Mouse (Mus musculus): ENCODE measurements around the gene Lrrtm4. TPM values are rescaled to one million over a fixed set of nuclear protein-coding genes. Genes with fewer than 3 reads are reported as not detected.

Lrrtm4 gene
- polyA plus RNA-seq, 1 experiment from 2014 or later = 4.1 TPM

DNA sequence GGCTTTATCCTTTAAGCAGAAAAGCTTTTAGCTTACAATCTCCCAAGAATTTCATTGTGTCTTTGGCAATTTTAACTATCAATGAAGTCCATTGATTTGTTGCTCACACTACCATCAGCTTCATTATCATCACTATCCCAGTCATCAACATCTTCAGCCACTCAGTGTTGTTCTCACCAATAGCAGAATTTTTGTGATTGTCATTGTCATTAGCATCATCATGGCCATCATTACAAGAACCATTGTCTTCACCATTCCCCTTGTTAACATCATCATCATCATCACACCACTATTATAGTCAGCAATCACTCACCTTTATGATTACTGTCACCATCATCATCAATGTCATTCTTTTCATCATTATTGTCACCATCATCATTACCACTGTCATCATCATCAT lies 344.9 kb downstream of the Lrrtm4 start:
- Histone ChIP-seq H3K9ac (ENCODE audit: low read length) (no peak overlapping the region), H3K4me1 (ENCODE audit: control insufficient read depth, insufficient read depth, low read length) (no peaks in the 10 kb centered on the region), H3K4me2 (no peak overlapping the region), H3K4me3 (ENCODE audit: low read depth, low read length) (no peak overlapping the region), H3K9me3 (ENCODE audit: control insufficient read depth, low read length) (no peaks in the 10 kb centered on the region), H3K36me3 (ENCODE audit: control insufficient read depth, insufficient read depth, low read length) (no peaks in the 10 kb centered on the region), H3K27me3 (ENCODE audit: control insufficient read depth, insufficient read depth, low read length) (no peaks in the 10 kb centered on the region), H3K27ac (ENCODE audit: low read depth, low read length) (no peak overlapping the region)
- DNase-seq (ENCODE audit: low spot score, missing footprints) (no peak), ATAC-seq (ENCODE audit: low FRiP score) (no peak)

DNA sequence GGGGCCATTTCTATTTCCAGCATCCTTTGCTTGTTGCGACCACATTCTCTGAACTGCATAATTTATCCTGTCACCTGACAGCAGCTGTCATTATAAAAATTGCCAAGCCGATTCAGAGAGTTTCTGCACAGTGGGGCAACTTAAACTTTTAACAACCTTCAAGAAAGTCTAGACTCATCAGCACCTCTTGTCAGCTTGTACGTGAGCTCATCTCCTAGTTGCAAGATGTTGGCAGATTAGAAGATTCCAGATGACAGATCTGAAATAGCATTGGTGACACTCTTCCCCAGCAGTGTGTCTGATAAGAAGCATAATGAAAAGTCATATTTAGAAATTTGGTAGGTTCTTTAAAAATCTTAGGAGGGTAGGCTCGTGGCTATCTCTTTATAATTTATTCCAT lies 347.9 kb downstream of the Lrrtm4 start:
- ATAC-seq (ENCODE audit: low FRiP score) = no peak
- Histone ChIP-seq H3K4me1 (ENCODE audit: control insufficient read depth, insufficient read depth, low read length) (no peaks in the 10 kb centered on the region), H3K4me2 (no peak overlapping the region), H3K27ac (ENCODE audit: low read depth, low read length) (no peak overlapping the region), H3K4me3 (ENCODE audit: low read depth, low read length) (no peak overlapping the region), H3K27me3 (ENCODE audit: control insufficient read depth, insufficient read depth, low read length) (no peaks in the 10 kb centered on the region), H3K9ac (ENCODE audit: low read length) (no peak overlapping the region), H3K9me3 (ENCODE audit: control insufficient read depth, low read length) (no peaks in the 10 kb centered on the region), H3K36me3 (ENCODE audit: control insufficient read depth, insufficient read depth, low read length) (no peaks in the 10 kb centered on the region)
- 89% methylated on average over 4 of the region's 4 CpGs for WGBS
- no peak for DNase-seq (ENCODE audit: low spot score, missing footprints)

DNA sequence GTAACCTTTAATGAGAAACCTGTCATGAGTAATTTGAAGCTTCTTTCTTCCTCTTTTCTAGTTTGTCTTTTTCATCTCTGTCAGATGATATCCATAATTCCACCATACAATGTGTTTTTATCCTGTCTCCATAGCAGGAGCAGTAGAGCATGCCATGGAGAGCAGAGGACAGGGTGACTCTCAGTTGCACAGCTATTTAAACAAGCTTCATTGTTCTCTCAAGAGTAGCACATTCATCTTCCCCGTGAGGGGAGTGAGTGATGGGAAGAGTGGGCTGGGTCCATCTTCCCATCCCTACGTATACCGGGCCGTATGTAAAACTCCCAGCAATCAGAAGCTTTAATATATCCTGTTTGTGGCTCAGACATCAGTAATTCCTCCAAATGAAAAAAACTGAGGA lies 370.9 kb downstream of the Lrrtm4 start:
- no peak overlapping the region for H3K4me3 ChIP-seq (ENCODE audit: low read depth, low read length)
- H3K36me3 ChIP-seq (ENCODE audit: control insufficient read depth, insufficient read depth, low read length) = no peaks in the 10 kb centered on the region
- H3K4me2 ChIP-seq = no peak overlapping the region
- peak; percentile 84 for ATAC-seq (ENCODE audit: low FRiP score)
- H3K27me3 ChIP-seq (ENCODE audit: control insufficient read depth, insufficient read depth, low read length) = no peaks in the 10 kb centered on the region
- no peak overlapping the region for H3K27ac ChIP-seq (ENCODE audit: low read depth, low read length)
- WGBS = 38% methylated on average over 4 of the region's 4 CpGs
- no peaks in the 10 kb centered on the region for H3K4me1 ChIP-seq (ENCODE audit: control insufficient read depth, insufficient read depth, low read length)
- no peak overlapping the region for H3K9ac ChIP-seq (ENCODE audit: low read length)
- DNase-seq (ENCODE audit: low spot score, missing footprints) = no peak
- no peaks in the 10 kb centered on the region for H3K9me3 ChIP-seq (ENCODE audit: control insufficient read depth, low read length)

DNA sequence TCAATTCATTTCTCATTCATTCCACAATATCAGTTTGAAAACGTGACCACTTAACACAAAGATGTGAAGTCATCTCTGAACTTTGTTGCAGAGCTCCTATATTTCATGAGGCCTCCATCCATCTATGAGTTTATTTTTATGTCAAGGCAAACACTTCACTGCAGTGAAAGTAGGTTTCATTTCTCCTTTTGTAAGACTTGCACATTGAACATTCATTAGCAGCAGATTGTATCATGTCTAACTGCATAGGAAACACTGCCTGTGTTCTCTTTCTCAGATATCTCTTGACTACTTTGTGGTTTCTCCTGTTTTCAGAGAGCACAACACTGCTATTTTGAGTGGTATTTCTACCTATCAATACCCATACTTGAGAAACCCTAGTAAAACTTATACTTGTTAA lies 388.1 kb downstream of the Lrrtm4 start:
- ATAC-seq (ENCODE audit: low FRiP score) = no peak
- H3K4me3 ChIP-seq (ENCODE audit: low read depth, low read length) = no peak overlapping the region
- H3K4me1 ChIP-seq (ENCODE audit: control insufficient read depth, insufficient read depth, low read length) = no peaks in the 10 kb centered on the region

DNA sequence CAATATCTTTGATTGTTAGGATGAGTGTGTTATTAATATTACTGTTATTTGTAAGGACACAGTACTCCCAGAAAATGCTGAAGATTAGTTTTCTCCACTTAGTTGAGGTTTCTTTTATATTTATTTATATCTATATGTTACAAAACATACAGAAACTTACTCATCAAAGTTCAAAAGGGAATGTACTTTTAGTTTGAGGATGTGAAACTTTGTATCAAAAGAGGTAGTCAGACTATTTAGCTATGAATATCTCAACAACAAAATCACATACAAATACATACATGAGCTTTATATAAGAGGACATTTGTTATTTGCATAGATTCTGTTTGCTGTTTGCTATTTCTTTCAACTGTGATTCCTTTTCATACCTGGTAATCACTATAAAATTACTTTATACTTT lies 421.5 kb downstream of the Lrrtm4 start:
- ATAC-seq (ENCODE audit: low FRiP score) = no peak
- no peak overlapping the region for H3K9ac ChIP-seq (ENCODE audit: low read length)
- no peaks in the 10 kb centered on the region for H3K9me3 ChIP-seq (ENCODE audit: control insufficient read depth, low read length)
- H3K36me3 ChIP-seq (ENCODE audit: control insufficient read depth, insufficient read depth, low read length) = no peaks in the 10 kb centered on the region
- no peak overlapping the region for H3K27ac ChIP-seq (ENCODE audit: low read depth, low read length)
- no peak for DNase-seq (ENCODE audit: low spot score, missing footprints)
- H3K4me2 ChIP-seq = no peak overlapping the region
- H3K4me1 ChIP-seq (ENCODE audit: control insufficient read depth, insufficient read depth, low read length) = no peaks in the 10 kb centered on the region
- no peak overlapping the region for H3K4me3 ChIP-seq (ENCODE audit: low read depth, low read length)
- no peaks in the 10 kb centered on the region for H3K27me3 ChIP-seq (ENCODE audit: control insufficient read depth, insufficient read depth, low read length)

More for the DNA sequence above, 388.1 kb downstream of the Lrrtm4 start:
- Histone ChIP-seq H3K27me3 (ENCODE audit: control insufficient read depth, insufficient read depth, low read length) (no peaks in the 10 kb centered on the region), H3K9me3 (ENCODE audit: control insufficient read depth, low read length) (no peaks in the 10 kb centered on the region), H3K4me2 (no peak overlapping the region), H3K36me3 (ENCODE audit: control insufficient read depth, insufficient read depth, low read length) (no peaks in the 10 kb centered on the region), H3K27ac (ENCODE audit: low read depth, low read length) (no peak overlapping the region), H3K9ac (ENCODE audit: low read length) (no peak overlapping the region)
- no peak for DNase-seq (ENCODE audit: low spot score, missing footprints)
- 74% methylated on average over 1 of the region's 1 CpGs for WGBS

DNA sequence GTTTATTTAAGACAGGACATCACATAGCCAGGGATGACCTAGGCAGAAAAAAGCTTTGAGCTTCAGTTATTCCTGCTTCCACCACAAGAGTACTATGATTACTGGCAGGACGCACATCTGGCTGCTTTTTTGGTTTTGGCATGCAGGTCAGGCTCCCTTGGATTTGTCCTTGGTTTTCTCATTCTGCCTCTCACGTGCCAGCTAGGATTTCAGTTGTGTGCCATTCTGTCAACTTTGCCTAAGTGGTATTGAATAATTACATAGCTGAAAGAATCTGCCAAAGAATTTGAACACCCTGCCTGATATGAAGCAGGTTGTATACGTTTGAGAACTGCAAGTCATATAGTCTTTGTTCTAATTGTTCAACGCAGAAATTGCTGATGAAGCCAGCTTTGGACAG lies 451.9 kb downstream of the Lrrtm4 start:
- Histone ChIP-seq H3K27ac (ENCODE audit: low read depth, low read length) (no peak overlapping the region), H3K4me2 (no peak overlapping the region), H3K9me3 (ENCODE audit: control insufficient read depth, low read length) (no peaks in the 10 kb centered on the region), H3K36me3 (ENCODE audit: control insufficient read depth, insufficient read depth, low read length) (no peaks in the 10 kb centered on the region), H3K9ac (ENCODE audit: low read length) (no peak overlapping the region), H3K4me1 (ENCODE audit: control insufficient read depth, insufficient read depth, low read length) (no peaks in the 10 kb centered on the region), H3K27me3 (ENCODE audit: control insufficient read depth, insufficient read depth, low read length) (no peaks in the 10 kb centered on the region), H3K4me3 (ENCODE audit: low read depth, low read length) (no peak overlapping the region)
- DNase-seq (ENCODE audit: low spot score, missing footprints) = no peak
- ATAC-seq (ENCODE audit: low FRiP score) = no peak
- WGBS = 77% methylated on average over 4 of the region's 4 CpGs

DNA sequence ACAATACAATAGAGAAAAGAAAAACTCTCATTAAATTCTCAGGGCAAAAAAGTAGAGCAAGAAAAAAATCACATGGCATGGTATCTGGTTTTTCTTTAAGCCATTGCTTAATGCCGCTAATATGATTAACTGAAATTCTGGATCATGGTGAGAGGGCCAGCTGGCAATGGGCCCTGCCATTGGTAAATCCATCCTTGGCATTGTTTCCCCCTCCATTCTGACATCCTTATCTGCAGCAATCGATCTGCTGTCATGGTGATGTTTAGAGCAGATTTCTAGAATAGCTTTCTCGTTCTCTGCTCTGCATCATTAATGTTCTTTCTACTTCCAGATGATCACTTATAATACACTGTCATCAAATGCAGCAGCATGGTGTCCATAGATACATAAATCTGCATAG lies 457.5 kb downstream of the Lrrtm4 start:
- H3K27me3 ChIP-seq (ENCODE audit: control insufficient read depth, insufficient read depth, low read length) = no peaks in the 10 kb centered on the region
- WGBS = 66% methylated on average over 3 of the region's 3 CpGs
- no peaks in the 10 kb centered on the region for H3K36me3 ChIP-seq (ENCODE audit: control insufficient read depth, insufficient read depth, low read length)
- no peak overlapping the region for H3K4me3 ChIP-seq (ENCODE audit: low read depth, low read length)
- H3K4me2 ChIP-seq = no peak overlapping the region
- no peak overlapping the region for H3K9ac ChIP-seq (ENCODE audit: low read length)
- no peaks in the 10 kb centered on the region for H3K4me1 ChIP-seq (ENCODE audit: control insufficient read depth, insufficient read depth, low read length)
- no peak overlapping the region for H3K27ac ChIP-seq (ENCODE audit: low read depth, low read length)
- ATAC-seq (ENCODE audit: low FRiP score) = peak; percentile 54
- H3K9me3 ChIP-seq (ENCODE audit: control insufficient read depth, low read length) = no peaks in the 10 kb centered on the region
- DNase-seq (ENCODE audit: low spot score, missing footprints) = no peak

DNA sequence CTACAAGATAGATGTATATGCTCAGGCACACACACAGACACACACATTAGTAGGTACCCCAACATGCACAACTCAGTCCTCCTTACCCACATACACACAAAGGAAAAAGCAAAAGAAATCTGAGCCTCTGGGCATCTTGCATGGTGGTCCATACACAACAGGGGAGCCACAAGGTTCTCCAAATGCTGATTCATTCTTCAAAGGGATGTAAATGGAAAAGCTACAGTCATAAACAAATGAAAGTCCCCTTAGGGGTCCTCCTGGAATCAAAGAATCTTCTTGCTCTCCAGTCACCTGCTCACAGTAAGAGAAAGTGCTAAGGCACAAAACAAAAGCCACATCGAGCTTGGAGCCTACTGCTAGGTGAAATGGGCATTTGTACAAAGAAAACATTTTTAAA lies 526.3 kb downstream of the Lrrtm4 start:
- Histone ChIP-seq H3K27me3 (ENCODE audit: control insufficient read depth, insufficient read depth, low read length) (no peaks in the 10 kb centered on the region), H3K36me3 (ENCODE audit: control insufficient read depth, insufficient read depth, low read length) (no peaks in the 10 kb centered on the region), H3K4me1 (ENCODE audit: control insufficient read depth, insufficient read depth, low read length) (no peaks in the 10 kb centered on the region), H3K9ac (ENCODE audit: low read length) (no peak overlapping the region), H3K9me3 (ENCODE audit: control insufficient read depth, low read length) (no peaks in the 10 kb centered on the region), H3K27ac (ENCODE audit: low read depth, low read length) (no peak overlapping the region), H3K4me2 (no peak overlapping the region), H3K4me3 (ENCODE audit: low read depth, low read length) (no peak overlapping the region)
- 12% methylated on average over 1 of the region's 1 CpGs for WGBS
- no peak for ATAC-seq (ENCODE audit: low FRiP score)
- DNase-seq (ENCODE audit: low spot score, missing footprints) = no peak

DNA sequence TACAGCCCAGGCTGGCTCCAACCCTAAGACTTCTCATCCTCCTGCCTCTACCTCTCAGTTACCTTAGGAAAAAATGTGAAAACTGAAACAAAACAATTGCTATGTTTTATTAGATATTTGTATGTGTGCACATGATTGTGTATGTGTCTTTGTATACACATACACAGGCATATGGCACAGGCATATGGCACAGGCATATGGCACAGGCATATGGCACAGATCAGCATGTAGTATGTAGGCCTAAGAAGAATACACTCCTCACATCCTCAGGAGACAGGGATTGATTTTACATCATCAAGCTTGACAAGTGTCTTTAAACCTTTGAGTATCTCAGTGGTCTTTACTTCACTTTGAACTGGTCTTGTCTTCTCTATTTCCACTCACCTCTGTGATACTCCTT lies 531.2 kb downstream of the Lrrtm4 start:
- no peak overlapping the region for H3K9ac ChIP-seq (ENCODE audit: low read length)
- no peak overlapping the region for H3K4me2 ChIP-seq
- H3K4me1 ChIP-seq (ENCODE audit: control insufficient read depth, insufficient read depth, low read length) = no peaks in the 10 kb centered on the region
- DNase-seq (ENCODE audit: low spot score, missing footprints) (no peak), ATAC-seq (ENCODE audit: low FRiP score) (no peak)
- H3K9me3 ChIP-seq (ENCODE audit: control insufficient read depth, low read length) = no peaks in the 10 kb centered on the region
- no peaks in the 10 kb centered on the region for H3K36me3 ChIP-seq (ENCODE audit: control insufficient read depth, insufficient read depth, low read length)
- H3K27ac ChIP-seq (ENCODE audit: low read depth, low read length) = no peak overlapping the region
- no peaks in the 10 kb centered on the region for H3K27me3 ChIP-seq (ENCODE audit: control insufficient read depth, insufficient read depth, low read length)
- H3K4me3 ChIP-seq (ENCODE audit: low read depth, low read length) = no peak overlapping the region

DNA sequence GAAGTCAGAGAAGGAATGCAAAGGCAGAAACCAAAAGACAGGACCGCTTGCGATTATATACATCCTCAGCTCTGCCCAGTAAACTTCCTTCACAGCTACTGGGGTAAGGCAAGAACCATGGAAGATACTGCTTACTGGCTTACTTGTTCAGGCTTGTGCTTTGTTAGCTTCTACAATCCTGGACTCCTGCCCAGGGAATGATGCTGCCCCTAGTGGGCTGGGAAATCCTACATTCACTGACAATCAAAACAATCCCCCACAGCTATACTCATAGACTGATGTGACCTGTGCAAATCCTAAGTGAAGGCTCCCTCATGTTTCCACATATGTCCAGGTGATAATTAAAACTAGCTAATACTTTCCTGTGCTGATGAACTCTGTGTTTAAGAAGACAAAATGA lies 534.7 kb downstream of the Lrrtm4 start:
- H3K4me2 ChIP-seq = no peak overlapping the region
- H3K36me3 ChIP-seq (ENCODE audit: control insufficient read depth, insufficient read depth, low read length) = no peaks in the 10 kb centered on the region
- ATAC-seq (ENCODE audit: low FRiP score) = no peak
- no peak for DNase-seq (ENCODE audit: low spot score, missing footprints)
- H3K27ac ChIP-seq (ENCODE audit: low read depth, low read length) = no peak overlapping the region
- WGBS = 94% methylated on average over 2 of the region's 2 CpGs
- H3K4me3 ChIP-seq (ENCODE audit: low read depth, low read length) = no peak overlapping the region
- no peaks in the 10 kb centered on the region for H3K4me1 ChIP-seq (ENCODE audit: control insufficient read depth, insufficient read depth, low read length)
- no peaks in the 10 kb centered on the region for H3K9me3 ChIP-seq (ENCODE audit: control insufficient read depth, low read length)
- no peak overlapping the region for H3K9ac ChIP-seq (ENCODE audit: low read length)
- no peaks in the 10 kb centered on the region for H3K27me3 ChIP-seq (ENCODE audit: control insufficient read depth, insufficient read depth, low read length)

Data from midbrain, embryonic 11.5 days (tissue).